ENCODE assay signal across 8 mouse cellular contexts in the genomic region with DNA sequence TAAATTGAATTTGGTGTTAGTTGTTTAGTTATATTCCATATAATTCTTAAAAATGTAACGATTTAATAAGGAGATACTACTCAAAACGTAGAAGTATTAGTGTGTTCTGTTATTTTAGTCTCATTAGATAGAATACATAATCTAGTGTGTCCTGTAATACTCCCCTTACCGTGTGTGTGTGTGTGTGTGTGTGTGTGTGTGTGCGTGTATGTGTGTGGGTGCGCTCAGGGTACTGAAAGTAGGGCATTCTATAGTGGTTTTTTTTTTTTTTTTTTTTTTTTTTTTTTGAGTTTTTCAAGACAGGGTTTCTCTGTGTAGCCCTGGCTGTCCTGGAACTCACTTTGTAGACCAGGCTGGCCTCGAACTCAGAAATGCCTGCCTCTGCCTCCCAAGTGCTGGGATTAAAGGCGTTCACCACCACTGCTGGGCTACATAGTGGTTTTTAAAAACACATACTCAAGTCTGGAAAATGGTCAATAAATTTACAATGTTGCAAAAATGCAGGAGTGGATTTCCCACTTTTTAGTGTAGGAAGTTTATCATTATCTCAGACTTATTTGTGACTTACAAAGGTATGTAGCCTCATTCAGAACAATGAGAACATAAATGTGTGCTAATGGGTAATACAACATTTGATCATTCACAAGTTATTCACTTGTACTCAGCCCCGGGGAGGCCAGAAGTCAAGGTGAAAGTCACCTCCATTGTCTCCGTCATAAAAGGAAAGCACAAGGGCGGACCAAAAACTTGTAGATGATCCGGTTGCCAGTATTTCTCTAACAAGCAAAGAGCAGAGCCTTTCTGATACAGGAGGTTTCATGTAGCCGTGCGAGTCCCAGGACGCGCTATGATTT. TPM values are rescaled to one million over a fixed set of nuclear protein-coding genes. Genes with fewer than 3 reads are reported as not detected.
DNase-seq lines count a peak whose midpoint lies in the region; ATAC-seq and TF ChIP-seq lines count a peak whose summit lies in the region.

No protein-coding gene starts in this region.

- no peak for ATAC-seq in liver, embryonic 11.5 days (replicated peaks; ENCODE audit: low FRiP score)
- ATAC-seq in megakaryocyte progenitor cell, adult 5-6 weeks (replicated peaks; ENCODE audit: poor library complexity), result no peak

- no peak for TF ChIP-seq POLR2A in heart, adult 2 months (IDR thresholded peaks at IDR 0.05; ENCODE audit: insufficient read depth, low read depth, low read length)

- H3K4me1 ChIP-seq in heart, adult 2 months (ENCODE audit: control insufficient read depth, insufficient read depth, low read length), result no peaks in the 10 kb centered on the region; the same call in 1 of the 2 replicates
- H3K4me1 ChIP-seq in forebrain, embryonic 10.5 days, result peaks cover 44% of the 10 kb centered on the region
- H3K4me1 ChIP-seq in liver, embryonic 11.5 days (replicated peaks; ENCODE audit: control insufficient read depth, insufficient read depth, low read length), result peaks cover 18% of the 10 kb centered on the region

- peaks cover 15% of the 10 kb centered on the region for H3K36me3 ChIP-seq in heart, adult 2 months (ENCODE audit: control insufficient read depth, insufficient read depth, low read length)
- H3K36me3 ChIP-seq in forebrain, embryonic 10.5 days (replicated peaks), result no peaks in the 10 kb centered on the region
- H3K36me3 ChIP-seq in liver, embryonic 11.5 days (ENCODE audit: control insufficient read depth, insufficient read depth, low read length), result no peaks in the 10 kb centered on the region

- intact Hi-C loops in heart, adult 2 months (cut with DNase I), result loop anchor here (2.0 kb wide), 2 partner anchors 19 to 65 kb away; a partner anchor contains a TSS
- intact Hi-C loops in heart, postnatal 36 days (cut with DNase I), result loop anchor here (2.0 kb wide), 1 partner anchor 67 kb away; no protein-coding TSS in a partner anchor
- intact Hi-C loops in gastrocnemius, postnatal 14 days (cut with DNase I; ENCODE audit: low total_unique reads), result no loop called here

- peak overlapping the region; percentile 88 for H3K4me2 ChIP-seq in liver, embryonic 11.5 days

- no peaks in the 10 kb centered on the region for H3K27me3 ChIP-seq in heart, adult 2 months (ENCODE audit: control insufficient read depth, insufficient read depth, low read length)
- H3K27me3 ChIP-seq in forebrain, embryonic 10.5 days (ENCODE audit: poor library complexity, severe bottlenecking), result peaks cover 27% of the 10 kb centered on the region
- no peaks in the 10 kb centered on the region for H3K27me3 ChIP-seq in liver, embryonic 11.5 days (replicated peaks; ENCODE audit: control insufficient read depth, insufficient read depth, low read length)

- TF ChIP-seq CTCF in heart, adult 2 months (IDR thresholded peaks at IDR 0.05), result no peak

- H3K9ac ChIP-seq in heart, adult 2 months (ENCODE audit: low read depth, low read length), result 0 out of 2 replicates have a peak overlapping the region, but pooled peaks have one; percentile 21
- peak overlapping the region; percentile 92 for H3K9ac ChIP-seq in liver, embryonic 11.5 days (ENCODE audit: low read depth, low read length)

- no peak for TF ChIP-seq EP300 in heart, adult 2 months (IDR thresholded peaks at IDR 0.05; ENCODE audit: insufficient read depth, low read depth, low read length)

- WGBS in heart, adult 2 months, result 72% methylated on average over 15 of the region's 15 CpGs
- WGBS in forebrain, embryonic 10.5 days, result 62% methylated on average over 15 of the region's 15 CpGs
- WGBS in liver, embryonic 11.5 days, result 57% methylated on average over 15 of the region's 15 CpGs

- H3K4me3 ChIP-seq in heart, adult 2 months, result peak overlapping the region; percentile 96; the same call in 1 of the 2 replicates
- peak overlapping the region; percentile 79 for H3K4me3 ChIP-seq in forebrain, embryonic 10.5 days
- peak overlapping the region; percentile 91 for H3K4me3 ChIP-seq in liver, embryonic 11.5 days (ENCODE audit: low read depth, low read length)

- H3K9me3 ChIP-seq in forebrain, embryonic 10.5 days, result no peaks in the 10 kb centered on the region
- no peaks in the 10 kb centered on the region for H3K9me3 ChIP-seq in liver, embryonic 11.5 days (ENCODE audit: control insufficient read depth, low read length)

- no peak overlapping the region; the same call in 1 of the 2 replicates for H3K27ac ChIP-seq in heart, adult 2 months
- H3K27ac ChIP-seq in forebrain, embryonic 10.5 days, result no peak overlapping the region
- H3K27ac ChIP-seq in liver, embryonic 11.5 days (ENCODE audit: low read depth, low read length), result no peak overlapping the region

- H3K79me2 ChIP-seq in heart, adult 2 months (replicated peaks; ENCODE audit: control insufficient read depth, insufficient read depth, low read length), result peaks cover 2% of the 10 kb centered on the region; the same call in 1 of the 2 replicates

- no peak for DNase-seq in heart, adult 2 months
- DNase-seq in heart, postnatal 36 days, result no peak
- DNase-seq in CD4-positive helper T cell, adult 2 months (ENCODE audit: low read depth, low spot score), result peak; percentile 42
- no peak for DNase-seq in forebrain, embryonic 10.5 days (ENCODE audit: extremely low spot score, low spot score)
- DNase-seq in liver, embryonic 11.5 days (ENCODE audit: low spot score), result no peak
- no peak for DNase-seq in gastrocnemius, postnatal 14 days
- DNase-seq in urinary bladder, postnatal 25 days (ENCODE audit: low spot score), result no peak

RNA-seq across cellular contexts. Expression of a gene that starts 1.4 kb away (rescaled TPM):
- total RNA-seq in heart, adult 2 months (2021), result 10 to 100 TPM; 27.0 to 27.6 TPM
- 13.5 and 25.7 TPM in 2 replicates for polyA plus RNA-seq in heart, adult 2 months (2012; rRNA removed)
- 10 to 100 TPM; 23.8 to 26.9 TPM for total RNA-seq in heart, postnatal 36 days (2021)
- 20.6 and 21.0 TPM in 2 replicates for polyA plus RNA-seq in forebrain, embryonic 10.5 days (2016; fragmentation: Nextera tagmentation; extraction: Ambion mirVana)
- 20.0 and 23.6 TPM in 2 replicates for polyA plus RNA-seq in liver, embryonic 11.5 days (2014; fragmentation: Nextera tagmentation; extraction: Ambion mirVana)
- 46.9 and 55.3 TPM in 2 replicates for total RNA-seq in megakaryocyte progenitor cell, adult 5-6 weeks (2015)
- 50.9 and 65.1 TPM in 2 replicates for total RNA-seq in megakaryocyte progenitor cell, adult 5-6 weeks (2017)
- 10 to 100 TPM; 14.3 to 14.6 TPM for total RNA-seq in gastrocnemius, postnatal 14 days (2021)
